Mouse (Mus musculus) neural tube, embryonic 11.5 days (tissue): Measurements from ENCODE around the gene Ip6k1. TPM values are rescaled to one million over a fixed set of nuclear protein-coding genes. Genes with fewer than 3 reads are reported as not detected.

ENCODE experiments used
- ATAC-seq: fragments of 200-750 bp; cut with Nextera tagmentation; 2 replicates; pipeline ENCODE4 v1.8.0; 2017; ENCODE audit warnings: moderate number of reproducible peaks, mild to moderate bottlenecking, moderate TSS enrichment, moderate library complexity; ENCODE audit not compliant: insufficient read depth, low FRiP score, low TSS enrichment
- DNase-seq: peaks from one replicate; pipeline ENCODE4 v3.0.0-alpha.2; 2015; ENCODE audit warnings: low spot score
- H3K27ac ChIP-seq: fragments of 300-500 bp; sonication (generic); 2 replicates; pipeline ENCODE4 v1.5.1; 2014; ENCODE audit warnings: low read depth, mild to moderate bottlenecking, low read length
- H3K27me3 ChIP-seq: fragments of 300-500 bp; sonication (generic); 2 replicates; pipeline ENCODE4 v1.6.1; 2014; ENCODE audit warnings: mild to moderate bottlenecking, low read length, mixed read lengths; ENCODE audit not compliant: control insufficient read depth, insufficient read depth
- H3K36me3 ChIP-seq: fragments of 300-500 bp; sonication (generic); 2 replicates; pipeline ENCODE4 v1.6.1; 2014; ENCODE audit warnings: mild to moderate bottlenecking, low read length, moderate library complexity, mixed read lengths; ENCODE audit not compliant: control insufficient read depth, insufficient read depth
- H3K4me1 ChIP-seq: fragments of 300-500 bp; sonication (generic); 2 replicates; pipeline ENCODE4 v1.6.1; 2014; ENCODE audit warnings: low read length, mixed read lengths; ENCODE audit not compliant: control insufficient read depth, insufficient read depth
- H3K4me2 ChIP-seq: fragments of 300-500 bp; sonication (generic); 2 replicates; pipeline ENCODE4 v1.6.1; 2014; ENCODE audit warnings: low read depth, mild to moderate bottlenecking, moderate library complexity
- H3K4me3 ChIP-seq: fragments of 300-500 bp; sonication (generic); 2 replicates; pipeline ENCODE4 v1.5.1; 2014; ENCODE audit warnings: low read depth, low read length
- H3K9ac ChIP-seq: fragments of 300-500 bp; sonication (generic); 2 replicates; pipeline ENCODE4 v1.6.1; 2014; ENCODE audit warnings: mild to moderate bottlenecking, low read length
- H3K9me3 ChIP-seq: fragments of 300-500 bp; sonication (generic); 2 replicates; pipeline ENCODE4 v1.6.1; 2016; ENCODE audit warnings: low read length; ENCODE audit not compliant: control insufficient read depth
- WGBS: fragments of 180-500 bp; shearing (Covaris S2); extraction: QIAGEN DNeasy Blood & Tissue Kit; methylation state at CpG from one replicate; pipeline ENCODE4 v1.1.7; 2014; 5-methylcytosine and 5-hydroxymethylcytosine counted together
- polyA plus RNA-seq: library from polyadenylated mRNA; unstranded; fragments of >200 nt; fragmentation: Nextera tagmentation; extraction: Ambion mirVana; gene quantifications from 2 replicates; pipeline ENCODE4 v1.2.1, GENCODE M21; 2014

Gene Ip6k1
- polyA plus RNA-seq, 1 experiment from 2014 or later = 45.7 TPM

DNA sequence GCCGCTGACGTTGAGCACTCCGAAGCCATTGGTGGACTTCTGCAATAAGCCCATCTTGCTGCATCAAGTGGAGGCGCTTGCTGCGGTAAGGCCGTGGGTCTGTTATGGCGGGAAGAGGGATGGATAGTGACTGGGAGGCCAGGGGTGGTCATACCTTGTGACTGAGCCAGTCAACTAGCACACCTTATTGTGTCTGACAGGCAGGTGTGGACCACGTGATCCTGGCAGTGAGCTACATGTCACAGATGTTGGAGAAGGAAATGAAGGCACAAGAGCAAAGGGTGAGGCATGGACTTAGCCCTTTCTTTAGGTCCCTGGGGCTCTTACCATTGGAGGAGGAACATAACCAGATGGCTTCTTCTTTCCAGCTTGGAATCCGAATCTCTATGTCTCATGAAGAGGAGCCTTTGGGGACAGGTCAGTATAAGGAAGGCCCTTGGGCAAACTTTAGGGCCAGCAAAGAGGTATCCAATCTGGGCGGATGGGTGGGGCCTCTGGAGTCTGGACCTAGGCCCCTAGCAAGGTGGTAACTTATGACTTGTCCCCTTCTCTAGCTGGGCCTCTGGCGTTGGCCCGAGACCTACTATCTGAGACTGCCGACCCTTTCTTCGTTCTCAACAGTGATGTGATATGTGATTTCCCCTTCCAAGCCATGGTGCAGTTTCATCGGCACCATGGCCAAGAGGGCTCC lies 47.4 kb downstream of the Ip6k1 start:
- Histone ChIP-seq H3K9me3 (no peaks in the 10 kb centered on the region), H3K4me2 (peak overlapping the region; percentile 83), H3K27ac (no peak overlapping the region), H3K36me3 (peaks cover 25% of the 10 kb centered on the region), H3K4me3 (peak overlapping the region; percentile 68), H3K9ac (peak overlapping the region; percentile 72), H3K27me3 (no peaks in the 10 kb centered on the region), H3K4me1 (peaks cover 13% of the 10 kb centered on the region)
- 40% methylated on average over 15 of the region's 15 CpGs for WGBS
- ATAC-seq = peak; percentile 13; the same call in 1 of the 2 replicates
- DNase-seq = no peak

DNA sequence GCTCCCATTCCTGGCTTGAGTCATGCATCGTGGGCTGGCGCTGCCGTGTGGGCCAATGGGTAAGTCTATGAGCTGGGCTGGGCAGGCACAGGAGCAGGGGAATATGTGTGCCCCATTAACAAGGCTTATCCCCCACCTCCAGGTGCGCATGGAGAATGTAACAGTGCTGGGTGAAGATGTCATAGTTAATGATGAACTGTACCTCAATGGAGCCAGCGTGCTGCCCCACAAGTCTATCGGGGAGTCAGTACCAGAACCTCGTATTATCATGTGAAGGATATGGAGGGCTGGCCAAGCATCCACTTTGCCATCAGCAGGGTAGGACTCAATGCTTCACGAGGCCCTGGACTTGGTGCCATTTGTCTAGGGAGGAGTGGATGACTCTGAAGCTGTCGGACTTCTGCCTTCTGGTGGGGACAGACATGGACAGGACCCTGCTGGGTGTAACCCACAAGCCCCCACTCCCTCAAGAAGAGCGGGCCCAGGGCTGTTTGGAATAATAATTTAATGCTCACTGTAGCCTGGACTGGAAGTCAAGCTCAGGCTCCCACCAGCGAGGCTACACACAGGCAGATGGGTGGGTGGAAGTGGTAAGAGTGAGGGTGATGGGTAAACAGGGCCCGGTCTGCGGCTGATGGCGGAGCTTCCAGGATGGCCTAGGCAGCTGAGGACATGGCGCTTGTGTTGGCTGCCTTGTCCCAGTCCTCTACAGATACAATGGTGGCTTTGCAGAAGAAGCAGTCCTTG lies 49.1 kb downstream of the Ip6k1 start:
- H3K4me3 ChIP-seq = no peak overlapping the region
- 93% methylated on average over 15 of the region's 15 CpGs for WGBS
- no peak for ATAC-seq
- no peak overlapping the region for H3K9ac ChIP-seq
- H3K4me1 ChIP-seq = peaks cover 13% of the 10 kb centered on the region
- no peaks in the 10 kb centered on the region for H3K9me3 ChIP-seq
- no peak for DNase-seq
- H3K27ac ChIP-seq = no peak overlapping the region
- no peak overlapping the region for H3K4me2 ChIP-seq
- peaks cover 14% of the 10 kb centered on the region for H3K36me3 ChIP-seq
- H3K27me3 ChIP-seq = no peaks in the 10 kb centered on the region

DNA sequence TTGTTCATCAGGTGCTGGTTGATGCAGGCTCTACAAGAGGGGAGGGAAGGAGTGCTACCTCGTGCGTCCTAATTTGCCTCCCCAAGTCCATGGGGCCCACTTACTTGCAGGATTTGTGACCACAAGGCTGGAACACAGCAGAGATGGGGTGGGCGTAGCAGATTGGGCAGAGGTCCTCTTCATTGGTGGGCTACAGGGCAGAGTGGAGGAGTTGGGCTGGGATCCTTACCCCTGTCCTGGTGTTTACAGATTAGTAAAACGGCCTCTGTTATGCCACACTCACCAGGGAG lies 49.6 kb downstream of the Ip6k1 start:
- ATAC-seq = no peak
- peaks cover 13% of the 10 kb centered on the region for H3K4me1 ChIP-seq
- peaks cover 11% of the 10 kb centered on the region for H3K36me3 ChIP-seq

DNA sequence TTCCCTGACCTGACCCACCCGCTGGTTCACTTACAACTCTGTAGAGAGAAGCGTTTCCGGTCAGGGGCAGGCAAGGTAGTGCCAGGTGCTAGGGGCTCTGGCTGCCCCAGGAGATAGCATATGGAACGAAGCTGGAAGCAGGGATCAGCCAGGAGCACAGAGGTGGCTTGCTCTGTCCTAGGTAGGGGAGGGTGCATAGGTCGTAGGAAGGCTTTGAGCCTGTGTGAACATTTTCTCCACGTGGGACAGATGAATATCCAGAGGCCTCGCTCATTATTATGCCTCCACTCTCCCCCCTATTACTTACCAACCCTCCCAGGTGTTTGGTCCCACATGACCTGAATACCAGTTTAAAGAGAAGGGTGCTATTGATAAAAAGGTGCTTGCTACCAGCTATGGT lies 50.1 kb downstream of the Ip6k1 start:
- H3K27ac ChIP-seq = no peak overlapping the region
- H3K4me2 ChIP-seq = no peak overlapping the region
- ATAC-seq (no peak), DNase-seq (no peak)
- peaks cover 13% of the 10 kb centered on the region for H3K4me1 ChIP-seq
- H3K4me3 ChIP-seq = no peak overlapping the region
- H3K9me3 ChIP-seq = no peaks in the 10 kb centered on the region
- no peak overlapping the region for H3K9ac ChIP-seq
- H3K27me3 ChIP-seq = no peaks in the 10 kb centered on the region
- 75% methylated on average over 7 of the region's 7 CpGs for WGBS
- H3K36me3 ChIP-seq = peaks cover 11% of the 10 kb centered on the region

More for the DNA sequence above, 49.6 kb downstream of the Ip6k1 start:
- Histone ChIP-seq H3K27me3 (no peaks in the 10 kb centered on the region), H3K4me3 (no peak overlapping the region), H3K9me3 (no peaks in the 10 kb centered on the region), H3K4me2 (no peak overlapping the region), H3K9ac (no peak overlapping the region), H3K27ac (no peak overlapping the region)
- whole genome bisulfite sequencing = 92% methylated on average over 4 of the region's 4 CpGs
- DNase-seq = no peak

DNA sequence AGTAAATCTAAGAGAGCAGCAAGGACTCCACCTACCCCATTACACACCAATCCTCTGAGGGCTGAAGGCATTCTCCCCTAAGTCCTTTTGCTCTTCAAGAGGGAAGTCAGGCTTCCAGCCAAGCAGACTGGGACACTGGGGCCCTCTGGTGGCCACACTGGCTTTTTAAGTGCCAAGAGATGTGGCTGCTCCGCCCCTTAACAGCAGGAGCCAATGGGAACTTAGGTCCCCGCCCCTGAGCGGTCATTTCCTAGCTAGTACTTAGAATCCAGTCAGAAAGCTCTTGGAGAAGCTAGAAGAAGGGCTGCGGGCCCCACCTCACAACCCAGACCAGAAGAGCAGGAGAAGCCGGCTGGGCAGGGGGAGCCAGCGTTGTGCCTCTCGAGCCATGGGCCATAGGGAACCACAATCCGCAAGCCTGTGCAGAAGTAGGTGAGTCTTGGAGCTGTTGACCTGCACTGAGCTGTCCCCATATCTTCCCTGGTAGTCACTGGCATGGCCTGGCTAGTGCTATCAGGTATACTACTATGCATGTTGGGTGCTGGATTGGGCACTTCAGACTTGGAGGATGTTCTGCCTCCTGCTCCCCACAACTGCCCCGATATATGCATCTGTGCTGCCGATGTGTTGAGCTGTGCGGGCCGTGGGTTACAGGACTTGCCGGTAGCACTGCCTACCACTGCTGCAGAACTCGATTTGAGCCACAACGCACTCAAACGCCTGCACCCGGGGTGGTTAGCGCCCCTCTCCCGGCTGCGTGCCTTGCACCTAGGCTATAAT lies 50.8 kb downstream of the Ip6k1 start, which contains the start of gene Amigo3:
TSS of gene Amigo3 (plus strand) at position 275 of the 780 bp plus-strand sequence.
- Histone ChIP-seq H3K4me2 (peak within 1 kb of the TSS; percentile 9; the same call in 1 of the 2 replicates), H3K27me3 (no peaks in the 10 kb centered on the region), H3K27ac (no peak within 1 kb of the TSS), H3K4me1 (peaks cover 11% of the 10 kb centered on the region), H3K9me3 (no peaks in the 10 kb centered on the region), H3K4me3 (no peak within 1 kb of the TSS), H3K9ac (no peak within 1 kb of the TSS; the same call in 1 of the 2 replicates), H3K36me3 (peaks cover 11% of the 10 kb centered on the region)
- DNase-seq (peak; percentile 96), ATAC-seq (0 out of 2 replicates have a peak, but pooled peaks have one; percentile 16)
- WGBS = 56% methylated on average over 20 of the region's 20 CpGs

DNA sequence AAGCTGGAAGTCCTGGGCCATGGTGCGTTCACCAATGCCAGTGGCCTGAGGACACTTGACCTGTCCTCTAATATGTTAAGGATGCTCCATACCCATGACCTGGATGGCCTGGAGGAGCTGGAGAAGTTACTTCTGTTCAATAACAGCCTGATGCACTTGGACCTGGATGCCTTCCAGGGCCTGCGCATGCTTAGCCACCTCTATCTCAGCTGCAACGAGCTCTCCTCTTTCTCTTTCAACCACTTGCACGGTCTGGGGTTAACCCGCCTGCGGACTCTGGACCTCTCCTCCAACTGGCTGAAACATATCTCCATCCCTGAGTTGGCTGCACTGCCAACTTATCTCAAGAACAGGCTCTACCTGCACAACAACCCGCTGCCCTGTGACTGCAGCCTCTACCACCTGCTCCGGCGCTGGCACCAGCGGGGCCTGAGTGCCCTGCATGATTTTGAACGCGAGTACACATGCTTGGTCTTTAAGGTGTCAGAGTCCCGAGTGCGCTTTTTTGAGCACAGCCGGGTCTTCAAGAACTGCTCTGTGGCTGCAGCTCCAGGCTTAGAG lies 51.4 kb downstream of the Ip6k1 start:
- H3K27ac ChIP-seq = no peak overlapping the region
- H3K4me2 ChIP-seq = no peak overlapping the region
- H3K9me3 ChIP-seq = no peaks in the 10 kb centered on the region
- H3K4me3 ChIP-seq = no peak overlapping the region
- ATAC-seq = no peak
- H3K36me3 ChIP-seq = peaks cover 13% of the 10 kb centered on the region
- no peak overlapping the region for H3K9ac ChIP-seq
- 95% methylated on average over 15 of the region's 15 CpGs for WGBS
- H3K4me1 ChIP-seq = peaks cover 7% of the 10 kb centered on the region; the same call in 1 of the 2 replicates
- DNase-seq = no peak
- no peaks in the 10 kb centered on the region for H3K27me3 ChIP-seq

GRCm38 (mm10) chr9:108054331-108055040 lies 52.2 kb downstream of the Ip6k1 start:
- no peak overlapping the region for H3K4me2 ChIP-seq
- no peak overlapping the region for H3K9ac ChIP-seq
- ATAC-seq (no peak), DNase-seq (no peak)
- WGBS = 90% methylated on average over 22 of the region's 22 CpGs
- peaks cover 13% of the 10 kb centered on the region for H3K36me3 ChIP-seq
- H3K27ac ChIP-seq = no peak overlapping the region
- H3K9me3 ChIP-seq = no peaks in the 10 kb centered on the region
- H3K27me3 ChIP-seq = no peaks in the 10 kb centered on the region
- peaks cover 7% of the 10 kb centered on the region; the same call in 1 of the 2 replicates for H3K4me1 ChIP-seq
- no peak overlapping the region for H3K4me3 ChIP-seq

DNA sequence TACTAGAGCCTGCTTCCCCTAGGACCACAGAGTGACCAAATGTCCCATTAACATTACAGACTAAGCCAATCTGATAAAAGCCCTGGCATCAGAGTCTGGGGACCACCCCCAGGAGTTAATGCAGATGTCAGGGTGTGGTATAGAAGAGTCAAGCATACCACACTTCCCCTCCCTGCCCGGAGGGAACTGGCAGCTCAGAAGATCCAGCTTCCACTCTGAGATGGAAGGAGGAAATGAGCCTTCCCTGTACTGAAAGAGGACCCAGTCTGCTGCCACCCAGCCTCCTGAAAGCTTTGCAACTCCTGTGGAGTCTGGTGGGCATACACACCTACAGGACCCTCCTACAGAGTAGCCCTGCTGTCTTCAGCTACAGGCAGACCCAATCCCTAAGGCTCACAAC lies 52.8 kb downstream of the Ip6k1 start:
- H3K36me3 ChIP-seq = peaks cover 13% of the 10 kb centered on the region

More for the DNA sequence above, 52.8 kb downstream of the Ip6k1 start:
- Histone ChIP-seq H3K4me2 (no peak overlapping the region), H3K27ac (no peak overlapping the region), H3K27me3 (no peaks in the 10 kb centered on the region), H3K4me3 (no peak overlapping the region), H3K4me1 (peaks cover 4% of the 10 kb centered on the region; the same call in 1 of the 2 replicates), H3K9me3 (no peaks in the 10 kb centered on the region), H3K9ac (no peak overlapping the region)
- 82% methylated on average over 1 of the region's 1 CpGs for WGBS
- ATAC-seq = no peak
- DNase-seq = no peak
